Mouse (Mus musculus) 3134 (cell line): ENCODE measurements around the gene Gm8300.
"Not testable (repeated sequence)": the region's sequence is repeated elsewhere in the genome, so short reads cannot be mapped to it uniquely, and the experiment has no call there.

Source experiments
- DNase-seq: peaks from one replicate; pipeline ENCODE4 v3.0.0-alpha.2; 2011; ENCODE audit warnings: low spot score; ENCODE audit not compliant: insufficient read length; ENCODE audit errors: extremely low read depth

Gm8300 gene

DNA sequence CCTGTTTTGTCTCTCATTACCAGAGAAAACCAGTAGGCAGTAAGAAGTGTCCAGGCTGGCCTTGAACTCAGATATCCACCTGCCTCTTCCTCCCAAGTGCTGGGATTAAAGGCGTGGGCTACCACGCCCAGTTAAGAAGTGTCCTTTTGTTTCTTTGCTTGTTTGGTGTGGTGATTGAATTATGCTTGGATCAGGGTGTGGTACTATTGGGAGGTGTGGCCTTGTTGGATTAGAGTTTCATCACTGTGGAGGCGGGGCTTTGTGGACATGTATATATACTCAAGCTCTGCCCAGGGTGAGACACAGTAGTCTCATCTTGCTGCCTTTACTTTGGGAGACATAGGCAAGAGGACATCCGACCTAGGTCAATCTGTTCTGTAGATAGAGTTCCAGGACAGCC, at the start of gene Gm8300:
Gm8300 (plus strand) TSS at position 301 of the 400 bp plus-strand sequence.
- DNase-seq: not testable (repeated sequence)

DNA sequence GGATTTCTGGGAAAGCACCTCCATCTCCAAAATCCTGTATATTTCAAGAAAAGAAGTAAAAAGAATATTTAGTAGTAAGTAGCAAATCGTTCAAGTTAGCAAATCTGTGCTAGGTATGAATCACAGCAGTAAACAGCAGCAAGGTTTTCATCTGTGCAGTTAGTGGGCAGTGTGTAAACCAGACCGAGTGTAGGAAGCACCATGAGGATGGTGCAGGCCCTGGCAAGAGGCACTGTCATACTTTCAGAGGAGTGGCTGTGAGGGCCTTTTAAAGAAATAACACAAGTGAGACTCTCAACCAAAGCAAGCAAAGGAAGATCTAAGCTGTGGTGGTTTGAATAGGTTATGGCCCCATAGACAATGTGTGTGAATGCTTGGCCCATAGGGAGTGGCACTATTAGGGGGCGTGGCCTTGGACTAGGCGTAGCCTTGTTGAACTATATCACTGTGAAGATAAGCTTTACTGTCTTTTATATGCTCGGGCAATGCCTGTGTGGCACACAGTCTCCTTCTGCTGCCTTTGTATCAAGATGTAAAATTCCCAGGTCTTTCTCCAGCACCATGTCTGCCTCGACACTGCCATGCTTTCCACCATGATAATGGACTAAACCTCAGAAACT, 49.3 kb upstream of the Gm8300 start:
- no peak for DNase-seq

DNA sequence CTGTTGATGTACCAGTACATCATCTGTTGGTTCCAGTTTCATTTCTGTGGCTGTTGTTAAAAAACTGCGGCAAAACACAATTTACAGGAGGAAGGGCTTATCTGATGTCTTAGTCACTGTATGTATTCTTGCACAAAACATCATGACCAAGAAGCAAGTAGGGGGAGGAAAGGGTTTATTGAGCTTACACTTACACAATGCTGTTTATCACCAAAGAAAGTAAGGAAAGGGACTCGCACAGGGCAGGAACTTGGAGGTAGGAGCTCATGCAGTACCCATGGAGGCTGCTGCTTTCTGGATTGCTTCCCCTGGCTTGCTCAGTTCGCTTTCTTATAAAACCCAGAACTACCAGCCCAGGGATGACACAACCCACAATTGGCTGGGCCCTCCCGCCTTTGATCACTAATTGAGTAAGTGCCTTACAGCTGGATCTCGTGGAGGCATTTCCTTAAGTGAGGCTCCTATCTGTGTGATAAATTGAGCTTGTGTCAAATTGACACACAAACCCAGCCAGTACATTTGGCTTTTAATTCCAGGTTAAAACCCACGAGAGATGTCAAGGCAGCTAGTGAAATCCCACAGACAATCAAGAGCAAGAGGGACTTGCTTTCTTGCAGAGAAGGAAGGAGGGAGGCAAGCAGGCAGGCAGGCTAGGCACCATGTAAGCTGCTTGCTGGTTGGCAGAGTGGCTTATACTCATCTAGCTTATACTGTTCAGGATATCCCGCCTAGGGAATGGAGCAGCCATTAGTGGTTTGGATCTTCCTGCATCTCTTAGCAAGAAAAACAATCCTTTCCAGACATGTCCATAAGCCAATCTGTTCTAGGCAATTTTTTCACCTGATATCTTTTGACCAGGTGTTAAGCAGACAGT, 43.6 kb upstream of the Gm8300 start:
- DNase-seq: no peak

DNA sequence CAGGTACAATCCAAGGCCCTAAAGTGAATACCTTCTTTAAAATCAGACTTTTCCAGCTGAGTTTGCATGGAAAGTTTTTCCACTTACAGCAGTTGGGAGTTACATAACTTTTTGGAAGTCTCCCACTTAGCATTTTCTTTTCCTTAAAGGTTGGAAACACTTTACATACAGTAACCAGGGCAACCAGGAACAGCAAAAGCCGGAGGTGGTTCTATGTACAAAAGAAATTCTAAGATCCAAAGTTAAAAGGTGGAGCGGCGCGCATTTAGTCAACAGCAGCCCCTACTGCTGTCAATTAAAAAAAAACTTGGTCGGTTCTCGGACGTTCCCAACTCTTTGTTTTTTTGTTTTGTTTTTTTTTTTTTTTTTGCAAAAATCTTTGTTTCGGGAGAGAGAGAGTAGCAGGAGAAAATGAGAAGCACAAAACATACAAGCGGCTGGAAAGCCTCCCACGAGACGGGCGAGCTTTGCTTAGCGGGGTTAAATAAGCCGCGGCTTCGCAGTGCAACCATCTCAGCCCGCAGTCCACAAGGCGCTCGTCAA, 42.6 kb upstream of the Gm8300 start:
- no peak for DNase-seq

DNA sequence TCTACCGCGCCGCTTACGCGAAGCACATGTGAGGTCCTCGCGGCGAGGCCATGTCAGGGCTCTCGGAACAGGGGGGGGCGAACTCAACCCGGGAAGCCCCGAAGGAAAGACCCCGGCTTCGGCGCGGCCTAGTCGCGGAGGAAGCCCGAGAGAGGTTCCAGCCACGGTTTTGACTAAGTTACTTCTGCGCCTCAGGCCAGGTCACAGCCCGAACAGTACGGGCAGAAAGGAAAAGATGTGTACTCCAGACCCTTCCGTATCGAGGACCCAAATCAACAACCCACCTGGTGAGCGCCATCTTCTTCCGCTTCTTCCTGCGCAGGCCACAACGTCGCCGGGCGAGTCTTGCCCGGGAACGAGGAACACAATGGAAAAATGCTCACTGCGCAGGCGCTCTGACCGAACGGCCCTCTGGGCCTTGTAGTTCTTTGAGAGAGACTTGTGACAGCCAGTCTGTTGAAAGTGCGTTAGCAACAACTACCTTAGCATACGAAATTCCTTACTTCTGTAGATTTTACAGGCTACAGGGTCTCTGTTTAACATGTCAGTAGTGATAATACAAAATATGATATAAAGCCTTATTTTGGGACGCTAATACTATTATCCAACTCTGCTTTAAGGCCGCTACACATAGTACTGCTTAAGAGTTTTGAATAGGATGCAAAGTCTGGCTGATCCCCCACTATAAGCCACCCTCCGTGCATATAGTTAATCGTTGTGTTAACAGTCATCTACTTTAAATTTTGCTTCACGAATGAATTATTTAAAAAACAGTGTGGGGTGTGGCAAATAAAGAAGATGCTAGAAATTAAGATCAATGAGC, 41.9 kb upstream of the Gm8300 start, which contains the start of gene Snw1:
Snw1 (minus strand) TSS at position 311 of the 823 bp plus-strand sequence.
- DNase-seq: peak; percentile 85

DNA sequence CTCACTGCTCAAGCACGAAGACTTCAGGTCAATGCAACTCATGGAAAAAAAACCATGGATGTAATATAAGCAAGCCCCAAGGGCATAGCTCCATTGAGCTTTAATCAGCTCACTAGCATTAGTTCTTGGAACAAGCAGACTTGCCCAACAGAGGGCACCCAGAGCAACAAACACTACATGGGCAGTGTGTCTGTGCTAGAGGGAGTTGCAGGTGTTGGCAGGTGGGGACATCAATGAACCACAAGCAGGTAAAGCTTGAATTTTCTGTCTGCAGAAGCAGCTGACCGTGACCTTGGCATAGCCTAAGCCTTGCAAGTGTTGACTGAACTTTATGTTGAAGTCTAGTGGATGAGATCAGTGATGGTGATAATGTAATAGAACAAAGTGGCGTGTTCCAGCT, 39.4 kb upstream of the Gm8300 start:
- no peak for DNase-seq

DNA sequence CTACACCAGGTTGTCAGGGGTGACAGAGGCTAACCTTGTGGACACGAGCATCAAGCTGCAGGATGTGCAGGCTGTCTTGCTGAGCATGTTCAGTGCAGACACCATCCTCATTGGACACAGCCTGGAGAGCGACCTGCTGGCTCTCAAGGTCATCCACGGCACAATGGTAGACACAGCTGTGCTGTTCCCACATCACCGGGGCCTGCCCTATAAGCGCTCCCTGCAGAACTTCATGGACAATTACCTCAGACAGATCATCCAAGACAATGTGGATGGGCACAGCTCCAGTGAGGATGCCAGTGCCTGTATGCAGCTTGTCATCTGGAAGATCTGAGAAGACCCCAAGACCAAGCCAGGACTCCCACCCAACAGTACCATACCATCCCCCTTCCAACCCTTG, 31.6 kb upstream of the Gm8300 start:
- not testable (repeated sequence) for DNase-seq

DNA sequence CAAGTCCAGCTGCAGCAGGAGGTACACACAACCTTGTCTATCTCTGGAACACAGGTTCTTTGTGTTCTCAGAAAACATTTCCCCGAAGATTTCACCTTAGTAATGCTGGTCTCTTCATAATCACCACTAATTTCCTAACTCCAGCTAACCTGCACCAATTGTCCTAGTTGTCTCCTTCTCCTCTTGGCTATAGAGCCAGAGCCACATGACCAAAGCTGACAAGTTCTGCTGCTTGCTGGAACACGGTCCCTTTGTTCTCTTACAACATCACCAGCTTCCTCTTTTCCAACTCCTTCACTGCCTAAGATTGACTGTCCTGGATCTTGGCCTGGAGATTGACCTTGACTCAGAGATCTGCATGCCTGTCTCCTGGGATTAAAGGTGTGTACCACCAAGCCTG, 25.4 kb upstream of the Gm8300 start:
- DNase-seq: not testable (repeated sequence)

DNA sequence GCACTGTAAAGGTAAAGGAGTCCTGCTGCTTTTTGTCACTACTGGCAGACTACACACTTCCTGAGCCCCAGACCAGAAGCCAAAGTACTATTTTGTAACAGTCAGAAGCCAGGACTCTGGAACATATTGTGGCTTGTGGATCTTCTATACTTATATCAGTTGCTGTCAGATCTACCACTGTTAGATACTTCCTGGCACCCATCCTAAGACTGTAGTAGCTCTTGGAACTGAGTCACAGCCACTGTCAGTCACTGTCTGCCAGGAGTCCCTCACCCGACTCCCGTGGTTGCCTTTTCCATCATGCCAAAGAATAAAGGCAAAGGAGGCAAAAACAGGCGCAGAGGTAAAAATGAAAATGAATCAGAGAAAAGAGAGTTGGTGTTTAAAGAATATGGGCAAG, 19.7 kb upstream of the Gm8300 start, which contains the start of gene Gm5788:
Gm5788 (plus strand) TSS at position 301 of the 400 bp plus-strand sequence.
- not testable (repeated sequence) for DNase-seq

DNA sequence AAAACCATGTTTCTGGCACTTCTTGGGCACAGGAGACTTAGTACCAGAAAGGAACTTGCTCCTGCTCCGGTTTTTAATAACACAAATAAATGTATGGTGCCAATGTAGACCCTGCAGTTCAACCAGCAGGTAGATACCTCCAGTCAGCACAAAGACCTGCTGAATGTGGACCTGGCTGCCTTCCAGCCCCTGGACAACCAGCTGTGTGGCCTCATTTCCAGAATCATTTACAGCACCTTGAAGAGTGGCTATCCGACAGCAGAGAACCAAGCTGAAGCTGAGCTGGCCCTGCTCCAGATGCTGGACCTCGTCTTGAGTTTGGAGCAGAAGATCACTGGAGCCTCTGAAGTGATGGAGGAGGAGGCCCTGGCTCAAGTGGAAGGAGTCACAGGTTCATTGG, 5.5 kb downstream of the Gm8300 start:
- not testable (repeated sequence) for DNase-seq

DNA sequence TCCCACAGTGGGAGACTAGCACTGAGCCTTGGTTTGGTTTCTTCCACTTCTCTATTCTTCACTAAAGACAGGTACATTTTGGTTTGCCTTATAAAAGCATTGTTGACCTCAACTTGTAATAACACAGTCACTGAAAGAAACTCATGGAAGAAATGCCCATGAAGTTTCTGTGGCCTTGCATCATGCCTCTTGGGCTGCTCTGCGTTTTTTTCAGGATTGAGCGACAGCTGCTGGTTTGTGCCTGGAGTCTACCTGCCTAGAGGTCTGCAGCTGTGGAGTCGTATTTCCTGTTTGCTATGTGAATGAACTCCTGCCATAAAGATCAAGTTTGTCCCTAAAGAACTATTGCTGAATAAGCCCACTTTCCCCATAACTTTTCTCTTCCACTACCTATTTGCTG, 29.8 kb downstream of the Gm8300 start:
- no peak for DNase-seq

DNA sequence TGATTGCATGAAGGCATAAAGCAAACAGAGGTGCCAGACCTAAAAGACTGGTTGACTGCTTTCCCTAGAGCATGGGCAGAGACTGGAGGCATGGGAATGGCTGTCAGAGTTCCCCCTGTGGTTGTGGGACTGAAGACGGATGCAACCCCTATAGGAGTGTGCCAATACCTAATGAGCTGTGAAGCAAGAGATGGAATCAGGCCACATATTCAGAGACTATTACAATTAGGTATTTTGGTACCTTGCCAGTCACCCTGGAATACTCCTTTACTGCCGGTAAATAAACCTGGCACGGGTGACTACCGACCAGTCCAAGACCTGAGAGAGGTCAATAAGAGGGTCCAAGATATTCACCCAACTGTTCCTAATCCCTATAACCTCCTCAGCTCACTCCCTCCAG, 36.5 kb downstream of the Gm8300 start:
- not testable (repeated sequence) for DNase-seq
